Mouse (Mus musculus) cerebellum, adult (tissue): ENCODE measurements around the gene Fam111a.

Experiments used
- ATAC-seq: cut with Nextera tagmentation; 2 replicates; pipeline ENCODE4 v1.9.2; 2017; ENCODE audit warnings: mild to moderate bottlenecking, moderate library complexity, mixed read lengths; ENCODE audit not compliant: insufficient number of reproducible peaks, low FRiP score, low TSS enrichment

The Fam111a gene

GRCm38 (mm10) chr19:12556293-12556692 is 10.8 kb downstream of the Fam111a start:
- ATAC-seq: no peak

GRCm38 (mm10) chr19:12558219-12558618 is 12.7 kb downstream of the Fam111a start:
- no peak for ATAC-seq

- ATAC-seq: no peak
These were observed 18.7 kb downstream of the Fam111a start for GRCm38 (mm10) chr19:12564197-12564596.

- ATAC-seq: no peak
These were observed 21.5 kb downstream of the Fam111a start for GRCm38 (mm10) chr19:12567011-12567410.

GRCm38 (mm10) chr19:12570866-12571265 is 25.3 kb downstream of the Fam111a start:
- ATAC-seq: no peak

GRCm38 (mm10) chr19:12571687-12572086 is 26.1 kb downstream of the Fam111a start:
- no peak for ATAC-seq

- ATAC-seq: no peak
These were observed 27.2 kb downstream of the Fam111a start for GRCm38 (mm10) chr19:12572614-12573265.

- 0 out of 2 replicates have a peak, but pooled peaks have one; percentile 56 for ATAC-seq
These were observed 27.9 kb downstream of the Fam111a start for GRCm38 (mm10) chr19:12573266-12574011.

GRCm38 (mm10) chr19:12574012-12574407 is 28.5 kb downstream of the Fam111a start:
- no peak for ATAC-seq

- no peak for ATAC-seq
These were observed 29.6 kb downstream of the Fam111a start for GRCm38 (mm10) chr19:12575107-12575506.

- ATAC-seq: no peak
These were observed 30.0 kb downstream of the Fam111a start for GRCm38 (mm10) chr19:12575514-12575913.

GRCm38 (mm10) chr19:12576639-12577038 is 31.1 kb downstream of the Fam111a start:
- ATAC-seq: no peak

GRCm38 (mm10) chr19:12585310-12585709 is 39.8 kb downstream of the Fam111a start:
- ATAC-seq: no peak

- ATAC-seq: peak; percentile 42; the same call in 1 of the 2 replicates
These were observed 46.4 kb downstream of the Fam111a start for GRCm38 (mm10) chr19:12591908-12592307.

GRCm38 (mm10) chr19:12595135-12595529 is 49.6 kb downstream of the Fam111a start:
- 0 out of 2 replicates have a peak, but pooled peaks have one; percentile 2 for ATAC-seq

- peak; percentile 88 for ATAC-seq
These were observed 50.2 kb downstream of the Fam111a start for GRCm38 (mm10) chr19:12595530-12596289.

- peak; percentile 43; the same call in 1 of the 2 replicates for ATAC-seq
These were observed 50.9 kb downstream of the Fam111a start for GRCm38 (mm10) chr19:12596290-12597072.

- no peak for ATAC-seq
These were observed 51.5 kb downstream of the Fam111a start for GRCm38 (mm10) chr19:12597073-12597405.

GRCm38 (mm10) chr19:12598674-12599073 is 53.1 kb downstream of the Fam111a start:
- no peak for ATAC-seq

GRCm38 (mm10) chr19:12599674-12600073 is 54.1 kb downstream of the Fam111a start, which contains the start of gene Gm4952:
TSS of gene Gm4952 (plus strand) at chr19:12599974.
- no peak for ATAC-seq
